Mouse (Mus musculus) heart, postnatal 0 days (tissue): ENCODE data around the gene Arhgef6.

Experiments used
- CTCF ChIP-seq: IDR thresholded peaks from 2 replicates; pipeline ENCODE4 v1.5.1; 2016; ENCODE audit warnings: antibody characterized with exemption, control low read depth, low read depth
- EP300 ChIP-seq: IDR thresholded peaks from 2 replicates; pipeline ENCODE4 v1.6.1; 2016; ENCODE audit warnings: antibody characterized with exemption, low read depth

GRCm38 (mm10) chrX:57277560-57278335 is 60.8 kb downstream of the Arhgef6 start:
- TF ChIP-seq CTCF (no peak), EP300 (0 out of 2 replicates have a peak, but pooled peaks have one; percentile 13)
